Mouse (Mus musculus) heart, adult 2 months (tissue): ENCODE measurements around the gene Fam45a. TPM values are rescaled to one million over a fixed set of nuclear protein-coding genes. Genes with fewer than 3 reads are reported as not detected.

Source experiments
- DNase-seq, 2 experiments: peaks; one replicate each; pipeline ENCODE4 v3.0.0; 2021
- H3K27ac ChIP-seq: fragments of 200-600 bp; 2 replicates; pipeline ENCODE4 v1.8.1; 2022
- H3K27me3 ChIP-seq: fragments of 200-500 bp; 2 replicates; pipeline ENCODE4 v1.6.1; 2012; ENCODE audit warnings: mild to moderate bottlenecking, low read length, inconsistent platforms, mixed read lengths; ENCODE audit not compliant: control insufficient read depth, insufficient read depth
- H3K36me3 ChIP-seq: fragments of 200-500 bp; 2 replicates; pipeline ENCODE4 v1.6.1; 2012; ENCODE audit warnings: low read length, inconsistent platforms; ENCODE audit not compliant: control insufficient read depth, insufficient read depth
- H3K4me1 ChIP-seq: fragments of 200-500 bp; 2 replicates; pipeline ENCODE4 v1.6.1; 2011; ENCODE audit warnings: low read length; ENCODE audit not compliant: control insufficient read depth, insufficient read depth
- H3K4me3 ChIP-seq: fragments of 200-600 bp; 2 replicates; pipeline ENCODE4 v1.8.1; 2022
- H3K79me2 ChIP-seq: fragments of 200-500 bp; replicated peaks from 2 replicates; pipeline ENCODE4 v1.6.1; 2012; ENCODE audit warnings: mild to moderate bottlenecking, inconsistent platforms, low read length, moderate library complexity, mixed read lengths; ENCODE audit not compliant: control insufficient read depth, insufficient read depth
- H3K9ac ChIP-seq: fragments of 200-500 bp; 2 replicates; pipeline ENCODE4 v1.6.1; 2012; ENCODE audit warnings: low read depth, mild to moderate bottlenecking, control low read depth, inconsistent platforms, low read length, mixed read lengths
- CTCF ChIP-seq: fragments of 200-600 bp; IDR thresholded peaks from 2 replicates; pipeline ENCODE4 v1.8.1; 2022; ENCODE audit warnings: antibody characterized with exemption, mild to moderate bottlenecking, moderate library complexity
- EP300 ChIP-seq: fragments of 200-500 bp; IDR thresholded peaks from 2 replicates; pipeline ENCODE4 v1.6.1; 2011; ENCODE audit warnings: low read depth, low read length, control low read depth; ENCODE audit not compliant: insufficient read depth
- POLR2A ChIP-seq: fragments of 200-500 bp; IDR thresholded peaks from 2 replicates; pipeline ENCODE4 v1.6.1; 2011; ENCODE audit warnings: mild to moderate bottlenecking, low read depth, low read length, control low read depth; ENCODE audit not compliant: insufficient read depth
- WGBS: fragments of 180-500 bp; shearing (Covaris S2); methylation state at CpG from one replicate; pipeline ENCODE4 v1.1.7; 2018; 5-methylcytosine and 5-hydroxymethylcytosine counted together
- intact Hi-C: fragments of 180-260 bp; cut with DNase I; formaldehyde crosslinking; loops from one replicate; pipeline ENCODE4 v1.15.1; 2025
- polyA plus RNA-seq: library from polyadenylated mRNA; depleted of rRNA; stranded (reverse); fragments of >200 nt; gene quantifications from 2 replicates; pipeline ENCODE4 v1.2.3, GENCODE M21; 2012
- total RNA-seq, 2 experiments: library from RNA; stranded (reverse); gene quantifications; 2 replicates each; pipeline ENCODE4 v1.2.3; 2021

Fam45a gene
- total and polyA plus RNA-seq, 3 experiments = 8.7 to 18.9 (median 17.4) TPM

DNA sequence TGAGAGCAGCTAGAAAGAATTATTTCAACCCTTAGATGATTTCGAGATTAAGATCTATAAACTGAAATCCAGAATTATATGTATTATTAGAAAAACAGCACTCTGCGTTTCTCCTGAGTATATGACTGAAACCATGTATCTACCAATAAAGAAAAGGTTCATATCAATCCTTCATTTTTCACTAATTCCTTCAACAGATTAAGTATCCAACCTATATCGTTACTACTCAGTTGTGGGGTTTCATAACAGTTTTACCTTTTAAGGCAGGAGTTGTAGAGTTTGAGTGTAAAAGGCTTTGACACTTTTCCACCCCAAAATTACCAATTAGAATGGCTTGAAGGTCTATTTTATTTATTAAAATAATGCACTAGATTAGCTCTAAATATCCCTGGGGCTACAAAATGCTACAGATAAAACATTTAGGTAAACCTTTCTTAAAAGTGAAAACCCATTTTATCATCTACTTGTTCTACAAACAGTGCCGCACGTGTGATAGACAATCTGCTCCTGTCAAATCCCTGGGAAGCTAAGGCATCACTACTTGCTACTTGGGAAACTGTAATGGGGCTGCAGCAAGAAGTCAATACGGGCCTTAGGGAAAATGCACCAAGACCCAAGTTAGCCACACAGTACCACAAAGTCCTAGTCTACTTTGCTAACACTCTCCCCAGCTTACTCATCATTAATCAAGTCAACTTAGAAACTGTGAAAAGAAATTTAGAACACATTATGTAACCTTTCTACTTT lies 23.0 kb upstream of the Fam45a start:
- H3K27ac ChIP-seq = no peak overlapping the region
- TF ChIP-seq POLR2A = no peak
- TF ChIP-seq EP300 = no peak
- no peak for TF ChIP-seq CTCF
- H3K27me3 ChIP-seq = no peaks in the 10 kb centered on the region
- 24% methylated on average over 6 of the region's 6 CpGs for WGBS
- H3K9ac ChIP-seq = no peak overlapping the region
- peaks cover 25% of the 10 kb centered on the region for H3K36me3 ChIP-seq
- H3K79me2 ChIP-seq = peaks cover 3% of the 10 kb centered on the region; the same call in 1 of the 2 replicates
- H3K4me3 ChIP-seq = peak overlapping the region; percentile 97
- H3K4me1 ChIP-seq = peaks cover 10% of the 10 kb centered on the region
- DNase-seq = no peak
- intact Hi-C loops = no loop called here

DNA sequence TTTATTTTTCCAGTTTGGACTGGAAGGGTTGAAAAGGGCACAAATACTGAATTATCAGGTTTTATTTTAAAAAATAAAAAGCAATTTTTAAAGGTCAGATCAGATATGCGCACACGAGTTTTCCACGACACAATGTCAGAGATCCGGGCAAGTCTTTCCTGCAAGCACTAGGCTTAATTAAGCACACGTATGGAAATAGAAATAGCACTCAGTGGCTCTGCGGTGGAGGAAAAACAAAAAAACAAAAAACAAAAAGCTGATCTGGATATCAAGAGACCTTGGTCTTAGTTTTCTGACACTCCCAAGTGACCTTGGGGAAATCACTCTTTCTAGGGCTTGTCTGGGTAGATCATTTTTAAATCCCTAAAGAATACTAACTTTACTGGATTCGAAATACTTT lies 21.9 kb upstream of the Fam45a start:
- Histone ChIP-seq H3K27me3 (no peaks in the 10 kb centered on the region), H3K36me3 (peaks cover 19% of the 10 kb centered on the region), H3K9ac (peak overlapping the region; percentile 83), H3K4me3 (peak overlapping the region; percentile 97), H3K4me1 (peaks cover 10% of the 10 kb centered on the region), H3K79me2 (peaks cover 3% of the 10 kb centered on the region; the same call in 1 of the 2 replicates), H3K27ac (peak overlapping the region; percentile 100)
- TF ChIP-seq CTCF = no peak
- intact Hi-C loops = no loop called here
- 2% methylated on average over 7 of the region's 7 CpGs for WGBS
- no peak for DNase-seq

DNA sequence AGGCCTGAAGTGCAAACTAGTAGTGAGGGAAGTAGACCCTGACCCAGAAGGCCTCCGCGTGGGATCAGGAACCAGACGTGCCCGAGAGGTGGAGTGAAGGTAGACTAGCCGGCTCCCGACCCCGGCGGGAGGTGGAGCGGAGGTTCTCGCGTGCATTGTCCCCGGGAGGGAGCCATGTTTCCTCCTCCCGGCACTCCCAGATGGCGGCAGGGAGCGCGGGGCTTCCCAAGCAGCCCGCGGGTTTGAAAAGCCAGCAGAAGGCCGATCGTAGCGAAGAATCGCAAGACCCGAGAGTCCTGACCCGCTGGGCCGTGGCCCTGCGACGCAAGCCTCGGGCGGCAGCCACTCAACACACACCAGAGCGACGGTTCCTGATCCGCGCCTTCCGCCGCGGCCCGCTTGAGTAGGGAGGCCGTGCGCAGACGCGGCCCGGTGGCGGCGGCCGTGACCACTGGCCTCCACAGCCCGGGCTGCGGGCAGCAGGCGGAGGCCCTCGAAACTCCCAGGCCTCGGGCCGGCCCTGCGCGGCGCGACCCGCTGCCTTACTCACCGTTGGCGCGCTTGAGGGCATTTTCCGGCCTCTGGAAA lies 21.4 kb upstream of the Fam45a start:
- TF ChIP-seq POLR2A = no peak
- no peak for TF ChIP-seq EP300
- TF ChIP-seq CTCF = no peak
- peak overlapping the region; percentile 97 for H3K4me3 ChIP-seq
- peak overlapping the region; percentile 83 for H3K9ac ChIP-seq
- H3K27me3 ChIP-seq = no peaks in the 10 kb centered on the region
- H3K27ac ChIP-seq = peak overlapping the region; percentile 100
- under 1% methylated on average over 60 of the region's 60 CpGs for WGBS
- H3K4me1 ChIP-seq = peaks cover 8% of the 10 kb centered on the region
- peak; percentile 65 to 73 for DNase-seq
- peaks cover 3% of the 10 kb centered on the region; the same call in 1 of the 2 replicates for H3K79me2 ChIP-seq
- intact Hi-C loops = loop anchor here (5.0 kb wide), 1 partner anchor 208 kb away; the partner anchor contains the start of gene Cacul1
- peaks cover 17% of the 10 kb centered on the region for H3K36me3 ChIP-seq

DNA sequence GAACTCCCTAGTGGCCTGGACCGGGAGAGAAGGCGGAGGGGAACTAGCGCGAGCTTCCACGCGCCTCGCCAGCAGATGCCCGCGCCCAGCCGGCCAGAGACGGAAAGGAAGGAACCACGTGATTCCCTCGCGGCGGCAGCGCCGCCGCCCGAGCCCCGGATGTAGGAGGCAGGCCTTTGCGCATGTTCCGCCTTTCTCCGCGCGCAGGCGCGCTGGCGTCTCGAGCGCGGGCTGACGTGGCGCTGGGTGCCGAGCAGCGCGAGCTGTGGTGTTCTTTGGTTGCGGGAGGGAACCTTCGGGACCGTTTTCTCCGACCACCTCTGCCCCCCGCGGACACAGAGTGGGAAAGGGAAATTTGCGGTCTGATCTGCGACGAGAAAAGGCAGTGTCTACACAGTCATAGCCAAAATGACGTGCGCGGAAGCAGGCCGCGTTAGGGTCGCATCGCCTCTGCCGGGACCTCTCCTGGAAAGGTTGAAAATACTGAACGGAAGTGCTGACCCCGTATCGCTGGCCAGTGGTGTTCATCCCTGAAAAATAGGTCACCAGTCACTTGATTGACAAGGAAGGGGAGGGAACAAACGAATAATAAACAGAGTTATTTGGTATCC lies 20.7 kb upstream of the Fam45a start, which contains the start of gene Eif3a:
TSS of gene Eif3a (minus strand) at position 108 of the 611 bp plus-strand sequence.
- peak within 1 kb of the TSS; percentile 97 for H3K4me3 ChIP-seq
- H3K4me1 ChIP-seq = peaks cover 8% of the 10 kb centered on the region
- DNase-seq = peak; percentile 96
- peak within 1 kb of the TSS; percentile 100 for H3K27ac ChIP-seq
- H3K36me3 ChIP-seq = peaks cover 17% of the 10 kb centered on the region
- H3K9ac ChIP-seq = peak within 1 kb of the TSS; percentile 83
- peaks cover 3% of the 10 kb centered on the region; the same call in 1 of the 2 replicates for H3K79me2 ChIP-seq
- intact Hi-C loops = loop anchor here (1.0 to 5.0 kb wide), 2 partner anchors 21 to 208 kb away; partner anchors contain the start of genes Cacul1 and Fam45a
- TF ChIP-seq CTCF (peak; percentile 3; the same call in 1 of the 2 replicates), POLR2A (peak; percentile 97), EP300 (0 out of 2 replicates have a peak, but pooled peaks have one; percentile 17)
- no peaks in the 10 kb centered on the region for H3K27me3 ChIP-seq
- WGBS = under 1% methylated on average over 57 of the region's 57 CpGs

DNA sequence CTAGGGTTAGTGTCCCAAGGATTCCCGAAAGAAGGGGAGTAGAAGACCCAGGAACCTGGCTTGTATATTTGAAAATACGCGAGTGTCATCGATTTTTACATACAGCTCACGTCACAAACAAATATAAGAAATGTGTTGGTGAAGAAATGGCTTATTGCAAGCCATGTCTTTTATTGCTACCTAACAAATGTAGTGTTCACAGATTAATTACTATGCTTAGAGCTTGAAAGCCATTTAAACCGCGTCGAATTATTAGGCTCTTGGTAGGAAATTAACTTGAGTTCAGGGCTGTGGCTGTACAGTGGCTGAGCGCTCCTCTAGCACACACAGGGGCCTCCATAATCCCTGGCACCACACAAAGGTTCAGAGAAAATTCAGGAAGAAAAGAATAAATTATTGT lies 20.2 kb upstream of the Fam45a start:
- TF ChIP-seq CTCF = no peak
- TF ChIP-seq EP300 = no peak
- no peak for TF ChIP-seq POLR2A
- no peaks in the 10 kb centered on the region for H3K27me3 ChIP-seq
- H3K4me1 ChIP-seq = peaks cover 7% of the 10 kb centered on the region
- H3K36me3 ChIP-seq = peaks cover 15% of the 10 kb centered on the region
- H3K4me3 ChIP-seq = peak overlapping the region; percentile 97
- peak overlapping the region; percentile 100 for H3K27ac ChIP-seq
- intact Hi-C loops = loop anchor here (1.0 to 5.0 kb wide), 2 partner anchors 20 to 209 kb away; partner anchors contain the start of genes Cacul1 and Fam45a
- peaks cover 2% of the 10 kb centered on the region; the same call in 1 of the 2 replicates for H3K79me2 ChIP-seq
- WGBS = 16% methylated on average over 9 of the region's 9 CpGs
- H3K9ac ChIP-seq = peak overlapping the region; percentile 69
- no peak for DNase-seq
